ENCODE assay signal across 7 mouse cellular contexts in genomic region chr12:23315186-23315585, GRCm38 (mm10).
DNase-seq lines count a peak whose midpoint lies in the region; ATAC-seq lines count a peak whose summit lies in the region.
"Not testable (repeated sequence)": the region's sequence is repeated elsewhere in the genome, so short reads cannot be mapped to it uniquely, and the experiment has no call there.

No protein-coding gene starts in this region.

- not testable (repeated sequence) for H3K27me3 ChIP-seq in embryonic facial prominence, embryonic 14.5 days (replicated peaks; ENCODE audit: control insufficient read depth, insufficient read depth, low read length); heart, embryonic 11.5 days (ENCODE audit: control insufficient read depth, insufficient read depth, low read length); hindbrain, embryonic 15.5 days; limb, embryonic 11.5 days (ENCODE audit: control insufficient read depth, insufficient read depth, low read length); lung, embryonic 16.5 days (ENCODE audit: control insufficient read depth, insufficient read depth, low read depth, low read length); neural tube, embryonic 13.5 days

- not testable (repeated sequence) for H3K27ac ChIP-seq in embryonic facial prominence, embryonic 14.5 days (replicated peaks; ENCODE audit: low read depth, low read length); heart, embryonic 11.5 days (ENCODE audit: low read depth, low read length); hindbrain, embryonic 15.5 days (replicated peaks); limb, embryonic 11.5 days (replicated peaks; ENCODE audit: low read depth, low read length); lung, embryonic 16.5 days (ENCODE audit: low read length); neural tube, embryonic 13.5 days (replicated peaks)

- WGBS in embryonic facial prominence, embryonic 14.5 days: 0% methylated on average over 1 of the region's 38 CpGs
- 2% methylated on average over 23 of the region's 38 CpGs for WGBS in heart, embryonic 11.5 days (ENCODE audit: insufficient replicate concordance)
- WGBS in hindbrain, embryonic 15.5 days: under 1% methylated on average over 24 of the region's 38 CpGs
- WGBS in limb, embryonic 11.5 days: under 1% methylated on average over 19 of the region's 38 CpGs
- 2% methylated on average over 26 of the region's 38 CpGs for WGBS in lung, embryonic 16.5 days
- 0% methylated on average over 25 of the region's 38 CpGs for WGBS in neural tube, embryonic 13.5 days

- peak overlapping the region; percentile 40; the same call in 1 of the 2 replicates for H3K9ac ChIP-seq in embryonic facial prominence, embryonic 14.5 days (ENCODE audit: low read depth, low read length)
- H3K9ac ChIP-seq in heart, embryonic 11.5 days (ENCODE audit: low read depth, low read length); hindbrain, embryonic 15.5 days; neural tube, embryonic 13.5 days: not testable (repeated sequence)
- peak overlapping the region; percentile 27; the same call in 1 of the 2 replicates for H3K9ac ChIP-seq in limb, embryonic 11.5 days (ENCODE audit: low read length)
- H3K9ac ChIP-seq in lung, embryonic 16.5 days (ENCODE audit: low read length): peak overlapping the region; percentile 43; the same call in 1 of the 2 replicates

- H3K4me1 ChIP-seq in embryonic facial prominence, embryonic 14.5 days (ENCODE audit: control insufficient read depth, insufficient read depth, low read length); heart, embryonic 11.5 days (ENCODE audit: control insufficient read depth, insufficient read depth, low read length); hindbrain, embryonic 15.5 days (replicated peaks); limb, embryonic 11.5 days (ENCODE audit: control insufficient read depth, insufficient read depth, low read length); lung, embryonic 16.5 days (replicated peaks; ENCODE audit: control insufficient read depth, insufficient read depth, low read length); neural tube, embryonic 13.5 days (replicated peaks): not testable (repeated sequence)

- H3K4me3 ChIP-seq in embryonic facial prominence, embryonic 14.5 days (ENCODE audit: low read depth, low read length): peak overlapping the region; percentile 35
- peak overlapping the region; percentile 35 for H3K4me3 ChIP-seq in heart, embryonic 11.5 days (ENCODE audit: low read depth, low read length)
- H3K4me3 ChIP-seq in hindbrain, embryonic 15.5 days: peak overlapping the region; percentile 37
- H3K4me3 ChIP-seq in limb, embryonic 11.5 days (ENCODE audit: low read depth, low read length): peak overlapping the region; percentile 32
- H3K4me3 ChIP-seq in lung, embryonic 16.5 days (ENCODE audit: low read length): peak overlapping the region; percentile 41
- H3K4me3 ChIP-seq in neural tube, embryonic 13.5 days: peak overlapping the region; percentile 35

- not testable (repeated sequence) for H3K36me3 ChIP-seq in embryonic facial prominence, embryonic 14.5 days (ENCODE audit: control insufficient read depth, insufficient read depth, low read length); heart, embryonic 11.5 days (ENCODE audit: control insufficient read depth, insufficient read depth, low read length); hindbrain, embryonic 15.5 days; limb, embryonic 11.5 days (ENCODE audit: control insufficient read depth, insufficient read depth, low read length); lung, embryonic 16.5 days (ENCODE audit: control insufficient read depth, insufficient read depth, low read length); neural tube, embryonic 13.5 days

- H3K4me2 ChIP-seq in embryonic facial prominence, embryonic 14.5 days (ENCODE audit: low read depth, low read length): peak overlapping the region; percentile 39
- H3K4me2 ChIP-seq in heart, embryonic 11.5 days: peak overlapping the region; percentile 45
- H3K4me2 ChIP-seq in hindbrain, embryonic 15.5 days: peak overlapping the region; percentile 42
- peak overlapping the region; percentile 22; the same call in 1 of the 2 replicates for H3K4me2 ChIP-seq in limb, embryonic 11.5 days (ENCODE audit: low read depth, severe bottlenecking)
- peak overlapping the region; percentile 35 for H3K4me2 ChIP-seq in lung, embryonic 16.5 days (ENCODE audit: low read depth, low read length)
- H3K4me2 ChIP-seq in neural tube, embryonic 13.5 days: peak overlapping the region; percentile 48

- DNase-seq in adipocyte (ENCODE audit: low spot score): peak; percentile 1
- peak; percentile 51 for DNase-seq in embryonic facial prominence, embryonic 14.5 days (ENCODE audit: low spot score)
- peak; percentile 72 for DNase-seq in limb, embryonic 11.5 days (ENCODE audit: low spot score)

- H3K9me3 ChIP-seq in embryonic facial prominence, embryonic 14.5 days (ENCODE audit: control insufficient read depth, low read length); heart, embryonic 11.5 days (replicated peaks; ENCODE audit: control insufficient read depth, low read length); hindbrain, embryonic 15.5 days; limb, embryonic 11.5 days (ENCODE audit: control insufficient read depth, low read length); lung, embryonic 16.5 days (ENCODE audit: control insufficient read depth, low read length); neural tube, embryonic 13.5 days: not testable (repeated sequence)

- ATAC-seq in embryonic facial prominence, embryonic 14.5 days (ENCODE audit: low read depth): 0 out of 2 replicates have a peak, but pooled peaks have one; percentile 70
- 0 out of 2 replicates have a peak, but pooled peaks have one; percentile 39 for ATAC-seq in heart, embryonic 11.5 days (replicated peaks; ENCODE audit: insufficient number of reproducible peaks, low FRiP score, low TSS enrichment)
- ATAC-seq in hindbrain, embryonic 15.5 days (ENCODE audit: low FRiP score, low read depth): peak; percentile 74
- ATAC-seq in limb, embryonic 11.5 days (ENCODE audit: insufficient number of reproducible peaks, low FRiP score, low TSS enrichment, low read depth): not testable (repeated sequence)
- peak; percentile 86 for ATAC-seq in lung, embryonic 16.5 days (ENCODE audit: low read depth)
- ATAC-seq in neural tube, embryonic 13.5 days (ENCODE audit: low read depth): peak; percentile 67

Comparison
In these comparisons a context has a peak if more than half of its experiments do, and no peak if none do; other contexts are left out.
1. DNase-seq: peak in every context shown above with its lines; median percentile 72 in limb, embryonic 11.5 days; 51 in embryonic facial prominence, embryonic 14.5 days; 1 in adipocyte.